Mouse (Mus musculus) small intestine, adult 2 months (tissue): Measurements from ENCODE around the gene H2-T22.
"Not testable (repeated sequence)": the region's sequence is repeated elsewhere in the genome, so short reads cannot be mapped to it uniquely, and the experiment has no call there.

ENCODE experiments used
- CTCF ChIP-seq: fragments of 200-500 bp; IDR thresholded peaks from 2 replicates; pipeline ENCODE4 v1.5.1; 2012; ENCODE audit warnings: low read depth, mild to moderate bottlenecking, control low read depth, inconsistent platforms, low read length, moderate library complexity, mixed read lengths; ENCODE audit not compliant: insufficient replicate concordance, insufficient read length; ENCODE audit errors: extremely low read depth
- POLR2A ChIP-seq: fragments of 200-500 bp; IDR thresholded peaks from 2 replicates; pipeline ENCODE4 v1.6.1; 2012; ENCODE audit warnings: low read depth, mild to moderate bottlenecking, control low read depth, inconsistent platforms, low read length, moderate library complexity

GRCm38 (mm10) chr17:36004409-36004808 lies 38.1 kb downstream of the H2-T22 start:
- TF ChIP-seq POLR2A, CTCF: not testable (repeated sequence)
